Mouse (Mus musculus): ENCODE data around the gene BC025920. TPM values are rescaled to one million over a fixed set of nuclear protein-coding genes. Genes with fewer than 3 reads are reported as not detected.
A peak's percentile ranks its signal among the peaks of the same experiment; 100 is the strongest.

The BC025920 gene
- polyA plus RNA-seq, 1 experiment from 2014 or later, result 0.84 TPM

DNA sequence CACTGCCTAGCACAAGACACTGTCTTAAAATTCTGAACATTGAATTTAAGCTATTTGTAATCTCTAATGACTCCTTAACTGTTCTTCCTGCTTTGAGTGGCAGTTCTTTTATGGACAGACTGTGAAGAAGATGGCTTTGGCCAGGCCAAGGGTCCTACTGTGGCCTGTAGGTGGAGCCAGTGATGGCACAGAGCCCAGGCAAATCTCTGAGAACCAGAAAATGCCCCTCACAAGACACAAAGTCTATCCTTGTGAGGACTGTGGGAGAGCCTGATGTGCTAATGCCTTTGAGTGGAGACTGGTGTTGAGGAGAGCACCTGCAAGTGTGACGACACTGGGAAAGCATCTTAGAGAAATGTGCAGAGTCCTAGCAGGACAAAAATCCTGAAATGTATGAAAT is 2.2 kb downstream of the BC025920 start:
- 93% methylated on average over 1 of the region's 1 CpGs for WGBS
- Histone ChIP-seq H3K4me2 (no peak overlapping the region), H3K9ac (no peak overlapping the region), H3K36me3 (no peaks in the 10 kb centered on the region), H3K27me3 (no peaks in the 10 kb centered on the region), H3K9me3 (replicated peaks) (peaks cover 5% of the 10 kb centered on the region; the same call in 1 of the 2 replicates), H3K27ac (no peak overlapping the region), H3K4me1 (peaks cover 25% of the 10 kb centered on the region), H3K4me3 (replicated peaks) (no peak overlapping the region)
- ATAC-seq (replicated peaks; ENCODE audit: low FRiP score), result no peak

- ATAC-seq (replicated peaks; ENCODE audit: low FRiP score), result no peak
- H3K36me3 ChIP-seq, result no peaks in the 10 kb centered on the region
- 61% methylated on average over 3 of the region's 3 CpGs for WGBS
- no peak overlapping the region for H3K27ac ChIP-seq
- H3K9ac ChIP-seq, result no peak overlapping the region
- H3K4me2 ChIP-seq, result no peak overlapping the region
- H3K4me3 ChIP-seq (replicated peaks), result no peak overlapping the region
- peaks cover 5% of the 10 kb centered on the region; the same call in 1 of the 2 replicates for H3K9me3 ChIP-seq (replicated peaks)
- H3K4me1 ChIP-seq, result peaks cover 5% of the 10 kb centered on the region; the same call in 1 of the 2 replicates
- H3K27me3 ChIP-seq, result no peaks in the 10 kb centered on the region
Observed at GRCm38 (mm10) chr10:81612779-81613178, 6.7 kb downstream of the BC025920 start.

DNA sequence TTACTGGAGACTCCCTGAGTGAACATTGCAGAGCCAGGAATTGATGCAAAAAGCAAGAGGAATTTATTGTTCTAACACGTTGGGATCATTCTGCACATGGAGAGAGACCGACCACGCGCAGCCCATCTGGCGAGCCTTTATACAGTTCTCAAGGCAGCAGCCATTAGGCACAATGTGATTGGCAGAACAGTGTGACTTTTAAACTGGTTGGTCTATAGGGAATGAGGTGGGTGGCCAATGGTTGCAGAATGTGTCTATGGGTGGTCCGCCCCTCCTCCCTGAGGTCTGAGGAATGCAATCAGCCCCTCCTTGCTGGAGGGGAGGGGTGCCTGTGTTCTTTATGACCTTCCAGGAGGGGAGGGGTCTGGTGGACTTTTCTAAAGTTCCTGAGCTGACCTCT is 9.4 kb downstream of the BC025920 start:
- H3K9ac ChIP-seq, result no peak overlapping the region
- no peaks in the 10 kb centered on the region for H3K27me3 ChIP-seq
- H3K9me3 ChIP-seq (replicated peaks), result peaks cover 5% of the 10 kb centered on the region; the same call in 1 of the 2 replicates
- no peak overlapping the region for H3K4me3 ChIP-seq (replicated peaks)
- peak; percentile 63; the same call in 1 of the 2 replicates for ATAC-seq (replicated peaks; ENCODE audit: low FRiP score)
- 0 out of 2 replicates have a peak overlapping the region, but pooled peaks have one; percentile 39 for H3K27ac ChIP-seq
- no peaks in the 10 kb centered on the region for H3K36me3 ChIP-seq
- H3K4me1 ChIP-seq, result peaks cover 5% of the 10 kb centered on the region; the same call in 1 of the 2 replicates
- WGBS, result 32% methylated on average over 6 of the region's 6 CpGs
- H3K4me2 ChIP-seq, result no peak overlapping the region

DNA sequence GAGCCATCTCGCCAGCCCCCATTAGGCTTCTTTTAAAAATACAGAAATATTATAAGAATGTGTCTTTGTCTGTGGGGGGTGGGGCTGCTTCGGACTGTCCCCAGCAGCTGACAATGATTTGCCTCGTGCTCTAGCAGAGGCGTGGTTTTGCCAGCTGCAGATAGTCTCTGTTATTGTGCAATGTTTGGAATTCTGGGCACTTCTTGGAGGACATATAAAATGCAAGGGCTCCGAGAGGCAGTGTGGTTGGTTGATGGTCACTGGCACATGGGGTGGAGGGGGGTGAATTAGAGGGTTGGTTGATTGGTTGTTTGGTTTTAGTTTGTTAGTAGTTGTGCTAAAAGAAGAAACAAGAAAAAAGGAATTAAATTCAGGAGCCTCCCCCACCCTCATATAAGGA is 13.9 kb downstream of the BC025920 start:
- H3K27me3 ChIP-seq, result no peaks in the 10 kb centered on the region
- ATAC-seq (replicated peaks; ENCODE audit: low FRiP score), result no peak
- no peak overlapping the region for H3K27ac ChIP-seq
- peaks cover 5% of the 10 kb centered on the region; the same call in 1 of the 2 replicates for H3K4me1 ChIP-seq
- no peak overlapping the region for H3K9ac ChIP-seq
- 92% methylated on average over 5 of the region's 5 CpGs for WGBS
- H3K9me3 ChIP-seq (replicated peaks), result no peaks in the 10 kb centered on the region
- H3K4me3 ChIP-seq (replicated peaks), result no peak overlapping the region
- H3K4me2 ChIP-seq, result no peak overlapping the region
- peaks cover 40% of the 10 kb centered on the region for H3K36me3 ChIP-seq

GRCm38 (mm10) chr10:81620786-81621185 is 14.7 kb downstream of the BC025920 start:
- no peak overlapping the region for H3K4me3 ChIP-seq (replicated peaks)
- H3K27me3 ChIP-seq, result no peaks in the 10 kb centered on the region
- no peak overlapping the region for H3K4me2 ChIP-seq
- H3K9ac ChIP-seq, result no peak overlapping the region
- WGBS, result 59% methylated on average over 9 of the region's 9 CpGs
- no peak overlapping the region for H3K27ac ChIP-seq
- ATAC-seq (replicated peaks; ENCODE audit: low FRiP score), result no peak
- peaks cover 47% of the 10 kb centered on the region for H3K36me3 ChIP-seq
- peaks cover 2% of the 10 kb centered on the region; the same call in 1 of the 2 replicates for H3K4me1 ChIP-seq
- no peaks in the 10 kb centered on the region for H3K9me3 ChIP-seq (replicated peaks)

- no peaks in the 10 kb centered on the region for H3K27me3 ChIP-seq
- no peaks in the 10 kb centered on the region for H3K9me3 ChIP-seq (replicated peaks)
- no peak for ATAC-seq (replicated peaks; ENCODE audit: low FRiP score)
- no peak overlapping the region for H3K4me3 ChIP-seq (replicated peaks)
- no peak overlapping the region for H3K4me2 ChIP-seq
- H3K36me3 ChIP-seq, result peaks cover 51% of the 10 kb centered on the region
- peaks cover 24% of the 10 kb centered on the region for H3K4me1 ChIP-seq
- H3K9ac ChIP-seq, result no peak overlapping the region
- H3K27ac ChIP-seq, result no peak overlapping the region
- WGBS, result 62% methylated on average over 8 of the region's 8 CpGs
Observed at GRCm38 (mm10) chr10:81623441-81623840, 17.4 kb downstream of the BC025920 start.

DNA sequence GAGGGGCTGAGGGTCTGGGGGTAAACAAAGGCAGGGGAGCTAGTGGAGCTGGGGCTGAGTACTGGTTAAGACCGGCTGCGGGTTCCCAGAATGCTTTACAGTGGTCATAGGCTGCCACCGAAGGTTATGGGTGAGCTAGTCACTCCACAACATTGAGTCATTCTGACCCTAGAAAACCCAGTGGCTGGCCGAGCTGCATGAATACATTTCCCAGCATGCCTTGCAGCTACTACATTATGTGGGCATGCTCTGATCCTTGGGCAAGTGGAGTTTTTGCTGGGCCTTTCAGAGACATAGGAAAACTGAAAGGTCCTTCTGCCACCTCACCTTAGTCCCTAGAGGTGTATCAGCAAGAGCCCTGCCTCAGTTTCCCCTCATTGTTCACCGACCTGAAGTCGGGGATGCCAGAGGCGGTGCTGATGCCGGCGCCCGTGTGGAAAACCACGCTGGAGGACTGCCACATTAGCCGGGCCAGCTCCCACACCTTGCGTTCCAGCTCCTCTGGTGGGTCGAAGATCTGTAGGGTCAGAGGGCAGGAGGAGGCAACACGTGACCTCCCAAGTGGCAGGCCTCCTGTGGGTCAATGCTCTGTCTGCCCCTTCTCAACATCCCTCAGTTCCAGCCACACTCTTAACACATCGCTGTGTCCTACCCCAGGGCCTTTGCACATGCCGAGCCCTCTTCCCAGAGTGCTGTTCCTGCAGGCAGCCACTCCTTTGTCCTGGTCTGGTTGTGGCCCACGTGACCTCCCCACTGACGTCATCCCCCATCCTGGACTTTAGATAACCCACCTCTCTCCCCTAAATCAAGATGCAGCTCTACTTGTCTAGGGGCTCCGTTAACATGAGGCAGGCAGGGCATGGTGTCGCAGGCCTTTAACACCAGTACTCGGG is 20.3 kb downstream of the BC025920 start:
- Histone ChIP-seq H3K9ac (peak overlapping the region; percentile 67), H3K36me3 (peaks cover 45% of the 10 kb centered on the region), H3K4me3 (replicated peaks) (peak overlapping the region; percentile 66), H3K4me2 (peak overlapping the region; percentile 72), H3K9me3 (replicated peaks) (no peaks in the 10 kb centered on the region), H3K27me3 (no peaks in the 10 kb centered on the region), H3K27ac (peak overlapping the region; percentile 94), H3K4me1 (peaks cover 27% of the 10 kb centered on the region)
- 89% methylated on average over 22 of the region's 22 CpGs for WGBS
- 0 out of 2 replicates have a peak, but pooled peaks have one; percentile 16 for ATAC-seq (replicated peaks; ENCODE audit: low FRiP score)

DNA sequence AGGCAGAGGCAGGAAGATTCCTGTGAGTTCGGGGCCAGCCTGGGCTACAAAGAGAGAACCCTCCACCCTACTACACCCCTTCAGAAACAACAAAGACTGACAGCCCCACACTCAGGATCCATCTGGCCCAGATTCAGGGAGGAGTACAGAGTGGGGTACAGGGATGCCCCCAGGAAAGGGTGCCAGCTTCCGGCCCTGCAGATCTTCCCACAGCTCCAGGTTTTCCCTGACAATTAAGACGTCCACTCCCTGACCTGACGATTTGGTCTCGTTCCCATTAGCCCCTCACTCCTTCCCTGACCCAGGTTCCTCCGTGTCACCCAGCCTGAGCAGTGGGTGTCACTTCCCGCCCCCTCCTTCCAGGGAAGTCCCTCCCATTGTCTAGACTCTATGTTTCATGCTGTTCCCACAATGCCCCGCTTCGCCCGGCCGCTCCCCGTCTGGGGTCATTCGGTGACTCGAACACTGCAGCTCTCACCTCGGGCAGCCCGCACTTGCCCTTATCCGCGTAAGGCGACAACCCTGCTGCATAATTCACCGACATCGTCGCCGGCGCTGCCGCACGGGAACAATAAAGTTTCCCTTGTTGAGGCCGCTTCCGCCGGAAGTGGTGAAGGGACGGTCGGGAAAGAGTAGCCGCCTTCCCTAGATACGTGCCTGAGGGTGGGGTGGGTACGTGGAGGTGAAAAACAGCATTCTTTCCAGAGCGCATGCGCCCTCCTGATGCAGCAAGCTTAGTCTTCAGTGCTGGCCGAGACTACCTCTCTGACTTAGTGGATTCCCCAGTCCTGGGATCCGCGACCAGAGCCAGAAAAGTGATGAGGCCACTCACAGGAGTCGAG is 21.1 kb downstream of the BC025920 start, which contains the start of gene Sirt6:
Gene Sirt6 (minus strand): TSS at position 804 of the 842 bp plus-strand sequence.
- H3K9me3 ChIP-seq (replicated peaks), result no peaks in the 10 kb centered on the region
- peak within 1 kb of the TSS; percentile 94 for H3K27ac ChIP-seq
- H3K27me3 ChIP-seq, result no peaks in the 10 kb centered on the region
- ATAC-seq (replicated peaks; ENCODE audit: low FRiP score), result peak; percentile 87
- H3K4me2 ChIP-seq, result peak within 1 kb of the TSS; percentile 72
- H3K36me3 ChIP-seq, result peaks cover 36% of the 10 kb centered on the region
- peaks cover 27% of the 10 kb centered on the region for H3K4me1 ChIP-seq
- 5% methylated on average over 40 of the region's 40 CpGs for whole genome bisulfite sequencing
- H3K9ac ChIP-seq, result peak within 1 kb of the TSS; percentile 67
- H3K4me3 ChIP-seq (replicated peaks), result peak within 1 kb of the TSS; percentile 66

GRCm38 (mm10) chr10:81627836-81628220 is 21.8 kb downstream of the BC025920 start:
- H3K9ac ChIP-seq, result peak overlapping the region; percentile 67
- H3K27ac ChIP-seq, result peak overlapping the region; percentile 94
- H3K4me1 ChIP-seq, result peaks cover 27% of the 10 kb centered on the region
- peaks cover 30% of the 10 kb centered on the region for H3K36me3 ChIP-seq
- WGBS, result 41% methylated on average over 7 of the region's 7 CpGs
- no peaks in the 10 kb centered on the region for H3K9me3 ChIP-seq (replicated peaks)
- H3K4me3 ChIP-seq (replicated peaks), result peak overlapping the region; percentile 66
- peak overlapping the region; percentile 72 for H3K4me2 ChIP-seq
- ATAC-seq (replicated peaks; ENCODE audit: low FRiP score), result peak; percentile 27
- no peaks in the 10 kb centered on the region for H3K27me3 ChIP-seq

GRCm38 (mm10) chr10:81628390-81628789 is 22.3 kb downstream of the BC025920 start, which contains the start of gene Ankrd24:
Gene Ankrd24, plus strand, starts transcription at chr10:81628540.
- Histone ChIP-seq H3K27me3 (no peaks in the 10 kb centered on the region), H3K27ac (peak within 1 kb of the TSS; percentile 94), H3K9ac (peak within 1 kb of the TSS; percentile 67), H3K9me3 (replicated peaks) (no peaks in the 10 kb centered on the region), H3K4me3 (replicated peaks) (peak within 1 kb of the TSS; percentile 66), H3K36me3 (peaks cover 26% of the 10 kb centered on the region), H3K4me2 (peak within 1 kb of the TSS; percentile 72), H3K4me1 (peaks cover 30% of the 10 kb centered on the region)
- 58% methylated on average over 16 of the region's 16 CpGs for WGBS
- peak; percentile 16 for ATAC-seq (replicated peaks; ENCODE audit: low FRiP score)

DNA sequence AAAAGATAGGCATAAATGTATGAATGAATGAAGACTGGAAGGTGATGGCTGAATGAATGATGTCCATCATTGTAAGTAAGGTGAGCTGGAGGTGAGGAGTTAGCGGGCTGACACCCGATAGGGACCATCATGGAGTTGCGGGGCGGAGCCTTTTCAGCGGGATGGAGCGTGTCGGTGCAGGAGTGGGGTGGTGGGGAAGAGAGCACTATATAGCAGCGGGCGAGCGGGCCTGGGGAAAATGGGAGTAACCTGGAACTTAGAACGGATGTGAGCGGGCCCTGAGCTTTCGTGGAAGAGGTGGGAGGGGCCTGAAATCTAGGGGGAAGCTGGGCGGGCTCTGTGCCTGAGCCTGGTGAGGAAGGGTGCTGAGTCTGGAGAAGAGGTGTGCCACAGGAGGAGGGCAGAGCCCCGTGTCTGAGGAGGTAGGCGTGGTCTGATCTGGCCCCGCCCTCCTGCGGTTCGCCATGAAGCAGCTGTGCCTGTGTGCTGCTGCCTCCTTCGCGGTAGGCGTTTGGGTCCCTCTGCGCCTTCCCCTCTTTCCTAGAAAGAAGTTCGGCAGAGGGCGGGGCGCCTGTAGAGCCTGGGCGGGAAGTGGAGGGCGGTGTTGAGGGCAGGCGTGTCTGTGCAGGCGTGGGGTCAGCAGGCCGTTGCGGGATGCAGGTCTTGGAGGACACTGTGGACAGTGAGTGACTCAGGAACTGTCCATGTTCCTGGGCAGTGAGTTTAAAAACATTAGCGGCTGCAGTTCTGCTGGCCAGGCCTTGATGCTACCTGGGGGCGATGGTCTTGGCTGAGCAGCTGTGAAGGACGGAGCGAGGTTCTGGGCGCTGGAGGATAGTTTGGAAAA is 27.4 kb downstream of the BC025920 start:
- no peaks in the 10 kb centered on the region for H3K9me3 ChIP-seq (replicated peaks)
- under 1% methylated on average over 37 of the region's 37 CpGs for WGBS
- peak overlapping the region; percentile 84 for H3K27ac ChIP-seq
- H3K27me3 ChIP-seq, result no peaks in the 10 kb centered on the region
- H3K9ac ChIP-seq, result peak overlapping the region; percentile 57
- ATAC-seq (replicated peaks; ENCODE audit: low FRiP score), result peak; percentile 95
- H3K4me1 ChIP-seq, result peaks cover 18% of the 10 kb centered on the region
- peak overlapping the region; percentile 79 for H3K4me2 ChIP-seq
- H3K36me3 ChIP-seq, result no peaks in the 10 kb centered on the region
- peak overlapping the region; percentile 53 for H3K4me3 ChIP-seq (replicated peaks)

All from kidney, embryonic 15.5 days (tissue).